Mouse (Mus musculus) small intestine, adult 2 months (tissue): ENCODE results near the gene Nr3c2.

ENCODE experiments used
- CTCF ChIP-seq: fragments of 200-500 bp; IDR thresholded peaks from 2 replicates; pipeline ENCODE4 v1.5.1; 2012; ENCODE audit warnings: low read depth, mild to moderate bottlenecking, control low read depth, inconsistent platforms, low read length, moderate library complexity, mixed read lengths; ENCODE audit not compliant: insufficient replicate concordance, insufficient read length; ENCODE audit errors: extremely low read depth
- POLR2A ChIP-seq: fragments of 200-500 bp; IDR thresholded peaks from 2 replicates; pipeline ENCODE4 v1.6.1; 2012; ENCODE audit warnings: low read depth, mild to moderate bottlenecking, control low read depth, inconsistent platforms, low read length, moderate library complexity

- TF ChIP-seq POLR2A (0 out of 2 replicates have a peak, but pooled peaks have one; percentile 34), CTCF (no peak)
Measured at GRCm38 (mm10) chr8:76900155-76901141, 1.2 kb downstream of the Nr3c2 start.
